Mouse (Mus musculus) kidney, postnatal 0 days (tissue): ENCODE data around the gene Lrrc2. TPM values are rescaled to one million over a fixed set of nuclear protein-coding genes. Genes with fewer than 3 reads are reported as not detected.

Source experiments
- ATAC-seq: fragments of 200-750 bp; cut with Nextera tagmentation; replicated peaks from 2 replicates; pipeline ENCODE4 v1.8.0; 2017; ENCODE audit warnings: low read depth, moderate number of reproducible peaks, moderate TSS enrichment, moderate library complexity; ENCODE audit not compliant: low FRiP score
- DNase-seq: peaks from one replicate; pipeline ENCODE4 v3.0.0-alpha.2; 2016; ENCODE audit warnings: low spot score
- H3K27ac ChIP-seq: fragments of 300-500 bp; sonication (generic); 2 replicates; pipeline ENCODE4 v1.5.1; 2014; ENCODE audit warnings: mild to moderate bottlenecking
- H3K27me3 ChIP-seq: fragments of 300-500 bp; sonication (generic); 2 replicates; pipeline ENCODE4 v1.6.1; 2014; ENCODE audit warnings: low read length, mixed read lengths; ENCODE audit not compliant: insufficient read depth
- H3K36me3 ChIP-seq: fragments of 300-500 bp; sonication (generic); 2 replicates; pipeline ENCODE4 v1.6.1; 2014; ENCODE audit warnings: low read length, mixed read lengths; ENCODE audit not compliant: insufficient read depth
- H3K4me1 ChIP-seq: fragments of 300-500 bp; sonication (generic); replicated peaks from 2 replicates; pipeline ENCODE4 v1.6.1; 2014; ENCODE audit warnings: antibody characterized with exemption, low read length, mixed read lengths; ENCODE audit not compliant: insufficient read depth
- H3K4me2 ChIP-seq: fragments of 300-500 bp; sonication (generic); 2 replicates; pipeline ENCODE4 v1.6.1; 2014; ENCODE audit warnings: mild to moderate bottlenecking, low read length, moderate library complexity, mixed read lengths
- H3K4me3 ChIP-seq: fragments of 300-500 bp; sonication (generic); replicated peaks from 2 replicates; pipeline ENCODE4 v1.5.1; 2014; ENCODE audit warnings: low read depth, low read length
- H3K9ac ChIP-seq: fragments of 300-500 bp; sonication (generic); 2 replicates; pipeline ENCODE4 v1.6.1; 2014; ENCODE audit warnings: low read depth, low read length
- H3K9me3 ChIP-seq: fragments of 300-500 bp; sonication (generic); replicated peaks from 2 replicates; pipeline ENCODE4 v1.6.1; 2016; ENCODE audit warnings: low read length, inconsistent platforms, mixed read lengths
- CTCF ChIP-seq: IDR thresholded peaks from 2 replicates; pipeline ENCODE4 v1.5.1; 2016; ENCODE audit warnings: antibody characterized with exemption, low read depth, mild to moderate bottlenecking, moderate library complexity
- WGBS: fragments of 180-500 bp; shearing (Covaris S2); extraction: QIAGEN DNeasy Blood & Tissue Kit; methylation state at CpG from one replicate; pipeline ENCODE4 v1.1.7; 2014; 5-methylcytosine and 5-hydroxymethylcytosine counted together
- polyA plus RNA-seq: library from polyadenylated mRNA; unstranded; fragments of >200 nt; fragmentation: Nextera tagmentation; extraction: Ambion mirVana; gene quantifications from 2 replicates; pipeline ENCODE4 v1.2.1, GENCODE M21; 2015

Lrrc2 gene
- polyA plus RNA-seq, 1 experiment from 2014 or later: 0.51 TPM

GRCm38 (mm10) chr9:110933850-110934437 is 17.4 kb upstream of the Lrrc2 start:
- Histone ChIP-seq H3K36me3 (no peaks in the 10 kb centered on the region), H3K4me2 (no peak overlapping the region), H3K27ac (no peak overlapping the region), H3K9ac (no peak overlapping the region), H3K4me3 (no peak overlapping the region), H3K9me3 (no peaks in the 10 kb centered on the region), H3K4me1 (no peaks in the 10 kb centered on the region), H3K27me3 (no peaks in the 10 kb centered on the region)
- WGBS: 72% methylated on average over 12 of the region's 12 CpGs
- TF ChIP-seq CTCF: no peak
- no peak for ATAC-seq
- no peak for DNase-seq

DNA sequence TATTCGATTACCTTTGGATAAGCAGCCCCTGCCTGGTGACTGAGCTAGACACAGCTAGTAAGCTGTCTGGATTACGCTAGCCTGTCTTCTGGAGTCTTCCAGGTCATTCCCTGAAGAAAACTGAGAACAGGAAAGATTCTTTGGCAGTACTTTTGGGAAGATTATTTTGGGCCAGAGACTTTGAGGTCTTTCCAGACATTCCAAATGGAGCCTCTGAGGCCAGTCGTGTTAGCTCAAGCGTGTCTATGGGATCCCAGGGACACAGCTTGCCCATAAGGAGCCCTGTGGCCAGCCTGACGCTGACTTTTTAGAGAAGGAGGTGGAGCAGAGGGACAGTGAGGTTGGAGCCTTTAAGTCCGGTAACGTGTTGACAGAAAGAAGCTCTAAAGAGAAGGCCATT is 15.4 kb upstream of the Lrrc2 start:
- Histone ChIP-seq H3K4me3 (no peak overlapping the region), H3K36me3 (no peaks in the 10 kb centered on the region), H3K9ac (no peak overlapping the region), H3K27me3 (no peaks in the 10 kb centered on the region), H3K27ac (no peak overlapping the region), H3K9me3 (no peaks in the 10 kb centered on the region), H3K4me1 (no peaks in the 10 kb centered on the region), H3K4me2 (no peak overlapping the region)
- no peak for ATAC-seq
- 69% methylated on average over 7 of the region's 7 CpGs for WGBS
- no peak for DNase-seq
- TF ChIP-seq CTCF: no peak

DNA sequence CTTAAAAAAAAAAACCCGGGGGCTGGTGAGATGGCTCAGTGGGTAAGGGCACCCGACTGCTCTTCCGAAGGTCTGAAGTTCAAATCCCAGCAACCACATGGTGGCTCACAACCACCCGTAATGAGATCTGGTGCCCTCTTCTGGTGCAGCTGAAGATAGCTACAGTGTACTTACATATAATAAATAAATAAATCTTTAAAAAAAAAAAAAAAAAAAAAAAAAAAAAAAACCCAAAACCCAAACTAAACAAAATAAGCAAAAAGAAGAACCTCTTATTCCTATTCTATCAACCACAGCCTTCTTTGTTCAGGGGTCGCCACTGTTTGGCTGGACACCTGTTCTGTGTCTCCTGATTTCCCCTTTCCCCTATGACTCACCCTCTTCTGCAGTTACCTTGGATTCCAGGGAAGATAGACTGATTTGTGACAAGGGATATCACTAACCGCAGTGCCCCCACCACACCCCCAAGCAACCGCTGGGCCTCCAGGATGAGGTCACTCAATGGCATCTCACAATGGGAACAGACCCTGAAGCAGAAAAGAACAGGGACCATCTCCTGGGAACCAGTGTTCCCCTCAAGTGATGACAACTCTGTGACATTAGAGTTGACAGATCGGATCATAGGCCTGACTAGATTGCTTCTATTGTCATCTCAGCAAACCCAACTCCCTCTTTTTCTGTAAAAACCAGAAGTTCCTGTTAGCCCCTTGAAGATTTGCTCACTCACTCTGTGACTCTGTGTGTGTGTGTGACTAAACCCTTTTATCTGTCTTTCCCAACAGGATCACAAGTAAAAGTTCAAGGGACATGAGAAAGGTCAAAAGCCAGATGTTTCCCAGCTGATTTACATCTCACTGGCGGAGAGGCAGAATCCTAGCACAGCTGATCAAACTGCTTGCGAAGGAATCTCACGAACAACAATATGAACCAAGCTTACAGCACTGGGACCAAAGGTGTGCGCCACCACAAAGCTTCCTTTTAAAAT is 13.5 kb upstream of the Lrrc2 start:
- TF ChIP-seq CTCF: peak; percentile 32
- no peak for DNase-seq
- Histone ChIP-seq H3K4me2 (no peak overlapping the region), H3K9ac (no peak overlapping the region), H3K4me3 (no peak overlapping the region), H3K4me1 (no peaks in the 10 kb centered on the region), H3K27ac (no peak overlapping the region), H3K9me3 (no peaks in the 10 kb centered on the region), H3K36me3 (no peaks in the 10 kb centered on the region), H3K27me3 (no peaks in the 10 kb centered on the region)
- WGBS: 73% methylated on average over 12 of the region's 12 CpGs
- ATAC-seq: no peak

DNA sequence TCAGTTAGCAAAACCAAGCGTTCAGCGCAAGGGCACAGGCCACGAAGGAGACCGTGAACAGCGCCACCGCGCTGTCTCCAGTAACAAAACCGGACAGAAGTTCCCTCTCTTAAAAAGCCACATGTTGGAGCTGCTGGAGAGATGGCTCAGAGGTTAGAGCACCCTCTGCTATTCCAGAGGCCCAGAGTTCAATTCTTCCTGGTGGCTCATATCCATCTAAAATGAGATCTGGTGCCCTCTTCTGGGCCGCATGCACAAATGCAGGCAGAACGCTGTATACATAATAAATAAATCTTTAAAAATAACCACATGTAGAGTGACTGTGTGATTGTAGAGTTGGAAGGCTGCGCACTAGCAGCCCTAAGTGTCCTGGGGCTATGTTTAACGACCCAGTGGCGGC is 7.1 kb upstream of the Lrrc2 start:
- 39% methylated on average over 13 of the region's 13 CpGs for WGBS
- peak; percentile 70 for TF ChIP-seq CTCF
- no peak for ATAC-seq
- Histone ChIP-seq H3K4me3 (no peak overlapping the region), H3K9ac (no peak overlapping the region), H3K4me2 (no peak overlapping the region), H3K36me3 (no peaks in the 10 kb centered on the region), H3K27me3 (peaks cover 26% of the 10 kb centered on the region), H3K9me3 (no peaks in the 10 kb centered on the region), H3K4me1 (no peaks in the 10 kb centered on the region), H3K27ac (no peak overlapping the region)
- peak; percentile 55 for DNase-seq

- no peak for DNase-seq
- peaks cover 26% of the 10 kb centered on the region for H3K27me3 ChIP-seq
- no peak overlapping the region for H3K9ac ChIP-seq
- no peaks in the 10 kb centered on the region for H3K4me1 ChIP-seq
- H3K36me3 ChIP-seq: no peaks in the 10 kb centered on the region
- H3K4me3 ChIP-seq: no peak overlapping the region
- no peak for TF ChIP-seq CTCF
- 10% methylated on average over 18 of the region's 18 CpGs for WGBS
- H3K9me3 ChIP-seq: no peaks in the 10 kb centered on the region
- no peak for ATAC-seq
- H3K4me2 ChIP-seq: no peak overlapping the region
- H3K27ac ChIP-seq: no peak overlapping the region
Measured at GRCm38 (mm10) chr9:110945343-110945742, 6.0 kb upstream of the Lrrc2 start.

- DNase-seq (no peak), ATAC-seq (no peak)
- no peak within 1 kb of the TSS for H3K9ac ChIP-seq
- no peaks in the 10 kb centered on the region for H3K36me3 ChIP-seq
- 14% methylated on average over 11 of the region's 11 CpGs for WGBS
- TF ChIP-seq CTCF: no peak
- no peak within 1 kb of the TSS for H3K4me3 ChIP-seq
- no peaks in the 10 kb centered on the region for H3K4me1 ChIP-seq
- no peak within 1 kb of the TSS for H3K4me2 ChIP-seq
- H3K27ac ChIP-seq: no peak within 1 kb of the TSS
- no peaks in the 10 kb centered on the region for H3K9me3 ChIP-seq
- H3K27me3 ChIP-seq: peaks cover 26% of the 10 kb centered on the region
Measured at GRCm38 (mm10) chr9:110945926-110946325, 5.4 kb upstream of the Lrrc2 start, which contains the start of gene Tdgf1. Gene Tdgf1, minus strand, starts transcription at chr9:110946158.
